ENCODE assay signal across 16 mouse cellular contexts in the genomic region with DNA sequence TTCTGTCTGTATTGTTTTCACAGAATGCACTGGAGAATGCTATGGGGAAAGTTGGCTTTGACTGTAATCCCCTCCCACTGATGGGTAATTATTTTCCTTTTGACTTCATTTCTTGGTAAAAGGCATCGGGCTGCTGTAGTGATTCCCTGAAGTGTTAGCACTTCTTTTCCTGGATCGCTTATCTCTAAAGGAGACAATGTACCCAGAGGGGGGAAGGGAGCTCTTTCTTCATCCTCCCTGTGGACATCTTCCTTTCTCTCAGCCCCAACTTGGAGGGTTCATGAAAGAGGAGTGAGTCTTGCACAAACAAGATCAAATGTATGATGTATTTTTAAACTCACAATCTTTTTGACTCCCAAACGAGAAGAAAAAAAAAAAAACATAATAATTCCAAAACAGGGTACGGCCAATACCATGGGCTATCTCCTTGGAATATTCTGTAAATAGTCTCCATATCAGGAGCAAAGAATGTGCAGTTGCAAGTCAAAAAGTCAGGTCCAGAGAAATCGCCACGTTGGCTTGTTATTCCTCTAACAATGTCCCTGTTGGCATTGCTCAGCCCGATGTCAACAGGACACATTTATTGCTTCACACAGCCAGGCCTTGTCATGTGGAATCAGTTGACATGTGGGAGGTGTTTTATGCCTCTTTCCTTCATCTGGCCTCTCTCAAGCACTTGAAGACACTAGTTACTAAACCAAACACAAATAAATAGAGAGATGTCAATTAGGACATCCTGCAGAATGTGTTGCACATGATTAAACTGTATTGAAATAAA.
A peak's percentile ranks its signal among the peaks of the same experiment; 100 is the strongest.
DNase-seq lines count a peak whose midpoint lies in the region; TF ChIP-seq lines count a peak whose summit lies in the region.
"Had no signal": no experiment of that assay in that cellular context is flagged by ENCODE, and none has a peak within 500 bp of the region (broad histone marks: within the 10 kb centered on the region; RNA-seq: fewer than 3 reads in every experiment).

No protein-coding gene starts in this region.

- H3K4me3 ChIP-seq in lung, adult 2 months (replicated peaks; ENCODE audit: extremely low read depth, low read depth, low read length): no peak overlapping the region
- H3K4me3 ChIP-seq in forebrain, embryonic 10.5 days: no peak overlapping the region
- H3K4me3 ChIP-seq: embryonic facial prominence, embryonic 15.5 days; liver, embryonic 13.5 days; myocyte had no signal

- no peaks in the 10 kb centered on the region for H3K36me3 ChIP-seq in forebrain, embryonic 10.5 days (replicated peaks)
- H3K36me3 ChIP-seq: embryonic facial prominence, embryonic 15.5 days; liver, embryonic 13.5 days had no signal

- WGBS in lung, adult 2 months: 32% methylated on average over 7 of the region's 7 CpGs
- 77% methylated on average over 7 of the region's 7 CpGs for WGBS in forebrain, embryonic 10.5 days

- no peaks in the 10 kb centered on the region for H3K4me1 ChIP-seq in lung, adult 2 months (ENCODE audit: control insufficient read depth, insufficient read depth, low read length)
- no peaks in the 10 kb centered on the region for H3K4me1 ChIP-seq in forebrain, embryonic 10.5 days
- H3K4me1 ChIP-seq: embryonic facial prominence, embryonic 15.5 days; liver, embryonic 13.5 days had no signal

- H3K9me3 ChIP-seq in forebrain, embryonic 10.5 days: no peaks in the 10 kb centered on the region
- H3K9me3 ChIP-seq: embryonic facial prominence, embryonic 15.5 days; liver, embryonic 13.5 days had no signal

- no peak for TF ChIP-seq POLR2A in lung, adult 2 months (IDR thresholded peaks at IDR 0.05; ENCODE audit: borderline replicate concordance, extremely low read depth, low read depth, low read length)

- no peak overlapping the region for H3K27ac ChIP-seq in forebrain, embryonic 10.5 days
- H3K27ac ChIP-seq: embryonic facial prominence, embryonic 15.5 days; liver, embryonic 13.5 days had no signal

- no peaks in the 10 kb centered on the region for H3K27me3 ChIP-seq in forebrain, embryonic 10.5 days (ENCODE audit: poor library complexity, severe bottlenecking)
- H3K27me3 ChIP-seq: embryonic facial prominence, embryonic 15.5 days; liver, embryonic 13.5 days had no signal

- no peak for TF ChIP-seq CTCF in lung, adult 2 months (IDR thresholded peaks at IDR 0.05; ENCODE audit: insufficient read depth, low read length)

- peak; percentile 13 for DNase-seq in embryo, embryonic 10.5 days (ENCODE audit: low spot score)
- no peak for DNase-seq in embryo, embryonic 9.5 days (ENCODE audit: extremely low spot score)
- DNase-seq in lung, adult 18-20 months: peak; percentile 11 to 38
- DNase-seq in lung, adult 2 months: no peak
- peak; percentile 18 to 31 for DNase-seq in heart, postnatal 36 days
- DNase-seq in mesoderm, embryonic 11.5 days (ENCODE audit: low read depth, low spot score): peak; percentile 16
- DNase-seq in left cerebral cortex, postnatal 4 days: no peak
- no peak for DNase-seq in forebrain, embryonic 10.5 days (ENCODE audit: extremely low spot score, low spot score)
- DNase-seq: cerebellum, adult 11 months; gastrocnemius, postnatal 10 days; kidney, adult 18-20 months; liver, embryonic 13.5 days; right cerebral cortex, postnatal 14 days; thymus, adult 2 months had no signal

- intact Hi-C loops in heart, postnatal 36 days (cut with DNase I): no loop called here
- intact Hi-C loops in left cerebral cortex, postnatal 4 days (cut with DNase I): no loop called here

Comparison
In these comparisons a context has a peak if more than half of its experiments do, and no peak if none do; other contexts are left out.
1. DNase-seq: peak in embryo, embryonic 10.5 days (single experiment), lung, adult 18-20 months (2 of 2), heart, postnatal 36 days (2 of 2) and mesoderm, embryonic 11.5 days (single experiment); none in embryo, embryonic 9.5 days (single experiment), lung, adult 2 months (single experiment), left cerebral cortex, postnatal 4 days (single experiment) and forebrain, embryonic 10.5 days (single experiment).